ENCODE assay signal across 13 mouse cellular contexts in genomic region chr2:167415970-167416563, GRCm38 (mm10). TPM values are rescaled to one million over a fixed set of nuclear protein-coding genes. Genes with fewer than 3 reads are reported as not detected.
DNase-seq lines count a peak whose midpoint lies in the region; ATAC-seq and TF ChIP-seq lines count a peak whose summit lies in the region.
"Had no signal": no experiment of that assay in that cellular context is flagged by ENCODE, and none has a peak within 500 bp of the region (broad histone marks: within the 10 kb centered on the region; RNA-seq: fewer than 3 reads in every experiment).

No protein-coding gene starts in this region.

- H3K27ac ChIP-seq in kidney, adult 2 months (ENCODE audit: insufficient read depth, low read depth, low read length) = peak overlapping the region; percentile 32; the same call in 1 of the 2 replicates
- H3K27ac ChIP-seq in kidney, embryonic 15.5 days = no peak overlapping the region
- 0 out of 2 replicates have a peak overlapping the region, but pooled peaks have one; percentile 1 for H3K27ac ChIP-seq in stomach, embryonic 15.5 days
- H3K27ac ChIP-seq: embryonic facial prominence, embryonic 10.5 days; forebrain, embryonic 10.5 days; heart, embryonic 10.5 days; hindbrain, embryonic 14.5 days; limb, embryonic 13.5 days had no signal

- DNase-seq in kidney, adult 2 months = peak; percentile 96
- DNase-seq in adrenal gland, postnatal 10 days = peak; percentile 79
- peak; percentile 84 to 93 for DNase-seq in kidney, postnatal 25 days
- no peak for DNase-seq in thymus, postnatal 25 days
- DNase-seq in cerebellum, adult 18-20 months = no peak

- no peak overlapping the region for H3K4me3 ChIP-seq in kidney, adult 2 months (ENCODE audit: insufficient read depth, low read depth, low read length)
- H3K4me3 ChIP-seq in kidney, embryonic 15.5 days (replicated peaks) = no peak overlapping the region
- no peak overlapping the region for H3K4me3 ChIP-seq in stomach, embryonic 15.5 days (replicated peaks)
- H3K4me3 ChIP-seq: embryonic facial prominence, embryonic 10.5 days; forebrain, embryonic 10.5 days; heart, embryonic 10.5 days; limb, embryonic 13.5 days; myocyte had no signal

- no peaks in the 10 kb centered on the region for H3K27me3 ChIP-seq in kidney, adult 2 months (replicated peaks; ENCODE audit: control insufficient read depth, insufficient read depth, low read length)
- H3K27me3 ChIP-seq in kidney, embryonic 15.5 days = no peaks in the 10 kb centered on the region
- H3K27me3 ChIP-seq in stomach, embryonic 15.5 days (replicated peaks) = no peaks in the 10 kb centered on the region
- H3K27me3 ChIP-seq: limb, embryonic 13.5 days had no signal

- no peak for TF ChIP-seq POLR2A in kidney, adult 2 months (IDR thresholded peaks at IDR 0.05; ENCODE audit: low read depth, low read length)

- H3K36me3 ChIP-seq in kidney, adult 2 months (ENCODE audit: control insufficient read depth, insufficient read depth, low read length) = no peaks in the 10 kb centered on the region
- no peaks in the 10 kb centered on the region for H3K36me3 ChIP-seq in kidney, embryonic 15.5 days
- H3K36me3 ChIP-seq in stomach, embryonic 15.5 days = no peaks in the 10 kb centered on the region
- H3K36me3 ChIP-seq: embryonic facial prominence, embryonic 10.5 days; forebrain, embryonic 10.5 days; heart, embryonic 10.5 days; limb, embryonic 13.5 days had no signal

- WGBS in kidney, adult 2 months = 38% methylated on average over 9 of the region's 9 CpGs
- 64% methylated on average over 9 of the region's 9 CpGs for WGBS in kidney, embryonic 15.5 days
- 66% methylated on average over 9 of the region's 9 CpGs for WGBS in stomach, embryonic 15.5 days

- H3K4me1 ChIP-seq in kidney, adult 2 months (ENCODE audit: control insufficient read depth, insufficient read depth, low read length) = peaks cover 13% of the 10 kb centered on the region; the same call in 1 of the 2 replicates
- H3K4me1 ChIP-seq in kidney, embryonic 15.5 days = peaks cover 11% of the 10 kb centered on the region
- H3K4me1 ChIP-seq in stomach, embryonic 15.5 days = no peaks in the 10 kb centered on the region

- no peak for ATAC-seq in kidney, embryonic 15.5 days (replicated peaks; ENCODE audit: low FRiP score)
- peak; percentile 29; the same call in 1 of the 2 replicates for ATAC-seq in stomach, embryonic 15.5 days (ENCODE audit: insufficient read depth, low FRiP score, low read depth)

- no peak overlapping the region for H3K4me2 ChIP-seq in kidney, embryonic 15.5 days
- H3K4me2 ChIP-seq in stomach, embryonic 15.5 days = no peak overlapping the region
- H3K4me2 ChIP-seq: hindbrain, embryonic 14.5 days; limb, embryonic 13.5 days had no signal

- TF ChIP-seq CTCF in kidney, adult 2 months (conservative IDR thresholded peaks at IDR 0.05; ENCODE audit: insufficient read depth, insufficient read length, low read depth, low read length) = no peak

- no peak overlapping the region for H3K9ac ChIP-seq in kidney, embryonic 15.5 days
- no peak overlapping the region for H3K9ac ChIP-seq in stomach, embryonic 15.5 days
- H3K9ac ChIP-seq: hindbrain, embryonic 14.5 days; limb, embryonic 13.5 days had no signal

- H3K9me3 ChIP-seq in kidney, embryonic 15.5 days (replicated peaks) = no peaks in the 10 kb centered on the region
- no peaks in the 10 kb centered on the region for H3K9me3 ChIP-seq in stomach, embryonic 15.5 days
- H3K9me3 ChIP-seq: heart, embryonic 10.5 days had no signal

RNA-seq across cellular contexts. Expression of gene Slc9a8, which starts 5.4 kb away (rescaled TPM):
- polyA plus RNA-seq in kidney, adult 2 months (2012; rRNA removed) = 226 and 357 TPM in 2 replicates
- 21.9 and 27.1 TPM in 2 replicates for polyA plus RNA-seq in kidney, embryonic 15.5 days (2015; fragmentation: Nextera tagmentation; extraction: Ambion mirVana)
- 10 to 100 TPM; 28.8 to 37.0 TPM for total RNA-seq in adrenal gland, postnatal 10 days (2021)
- polyA plus RNA-seq in stomach, embryonic 15.5 days (2015; fragmentation: Nextera tagmentation; extraction: Ambion mirVana) = 20.5 and 25.0 TPM in 2 replicates

Comparison
In these comparisons a context has a peak if more than half of its experiments do, and no peak if none do; other contexts are left out.
1. DNase-seq: peak in kidney, adult 2 months (single experiment), adrenal gland, postnatal 10 days (single experiment) and kidney, postnatal 25 days (2 of 2); none in thymus, postnatal 25 days (single experiment) and cerebellum, adult 18-20 months (0 of 2).